Mouse (Mus musculus) myocyte (in vitro differentiated cells): ENCODE measurements around the gene Hnrnph1. TPM values are rescaled to one million over a fixed set of nuclear protein-coding genes. Genes with fewer than 3 reads are reported as not detected.

Experiments used
- H3K27me3 ChIP-seq: one replicate; pipeline ENCODE4 v1.6.1; 2011; ENCODE audit not compliant: control insufficient read depth, insufficient read depth, insufficient read length
- H3K36me3 ChIP-seq: one replicate; pipeline ENCODE4 v1.6.1; 2011; ENCODE audit not compliant: control insufficient read depth, insufficient read depth
- H3K4me2 ChIP-seq: one replicate; pipeline ENCODE4 v1.6.1; 2011; ENCODE audit warnings: low read depth, control low read depth
- H3K4me3 ChIP-seq: one replicate; pipeline ENCODE4 v1.5.1; 2011; ENCODE audit warnings: mild to moderate bottlenecking, control low read depth, moderate library complexity
- H3K79me2 ChIP-seq: one replicate; pipeline ENCODE4 v1.6.1; 2011; ENCODE audit not compliant: control insufficient read depth, insufficient read depth
- H3ac ChIP-seq: one replicate; pipeline ENCODE4 v1.6.1; 2011; ENCODE audit not compliant: control insufficient read depth, insufficient read length
- CEBPB ChIP-seq: IDR thresholded peaks from 2 replicates; pipeline ENCODE4 v1.6.1; 2011; ENCODE audit warnings: mild to moderate bottlenecking, moderate library complexity; ENCODE audit not compliant: poor library complexity, insufficient read depth, severe bottlenecking
- E2F4 ChIP-seq: IDR thresholded peaks from one replicate; pipeline ENCODE4 v1.6.1; 2011; ENCODE audit warnings: mild to moderate bottlenecking, control low read depth, moderate library complexity; ENCODE audit not compliant: insufficient read depth
- MAX ChIP-seq: IDR thresholded peaks from one replicate; pipeline ENCODE4 v1.6.1; 2011; ENCODE audit warnings: low read depth, mild to moderate bottlenecking, control low read depth
- MYOD1 ChIP-seq, 3 experiments: IDR thresholded peaks; one replicate each; pipeline ENCODE4 v1.6.1; 2011; ENCODE audit warnings: control low read depth in 2 of 3, low read depth in 2 of 3, mild to moderate bottlenecking in 2 of 3, moderate library complexity in 1 of 3; ENCODE audit not compliant: insufficient read length in 2 of 3, control insufficient read depth in 1 of 3
- POLR2A ChIP-seq: IDR thresholded peaks from one replicate; pipeline ENCODE4 v1.6.1; 2011; ENCODE audit warnings: low read depth, mild to moderate bottlenecking, control low read depth, moderate library complexity; ENCODE audit not compliant: insufficient read length
- POLR2AphosphoS2 ChIP-seq: IDR thresholded peaks from one replicate; pipeline ENCODE4 v1.6.1; 2011; ENCODE audit warnings: low read depth, control low read depth; ENCODE audit not compliant: insufficient read length
- REST ChIP-seq: IDR thresholded peaks from one replicate; pipeline ENCODE4 v1.6.1; 2011; ENCODE audit warnings: mild to moderate bottlenecking, control low read depth, moderate library complexity; ENCODE audit not compliant: insufficient read depth, insufficient read length
- TCF12 ChIP-seq: IDR thresholded peaks from one replicate; pipeline ENCODE4 v1.6.1; 2011; ENCODE audit warnings: mild to moderate bottlenecking, control low read depth; ENCODE audit not compliant: poor library complexity, insufficient read depth, severe bottlenecking
- TCF3 ChIP-seq: IDR thresholded peaks from one replicate; pipeline ENCODE4 v1.6.1; 2011; ENCODE audit warnings: low read depth, control low read depth; ENCODE audit not compliant: insufficient read length
- USF1 ChIP-seq: IDR thresholded peaks from one replicate; pipeline ENCODE4 v1.6.1; 2011; ENCODE audit warnings: low read depth, mild to moderate bottlenecking, control low read depth, moderate library complexity
- polyA plus RNA-seq: library from polyadenylated mRNA; unstranded; fragments of >200 nt; fragmentation: generic; extraction: Trizol; gene quantifications from one replicate; pipeline ENCODE4 v1.2.1, GENCODE M21; 2012; ENCODE audit warnings: missing spikeins

The Hnrnph1 gene
- polyA plus RNA-seq, 1 experiment: 54.5 TPM

DNA sequence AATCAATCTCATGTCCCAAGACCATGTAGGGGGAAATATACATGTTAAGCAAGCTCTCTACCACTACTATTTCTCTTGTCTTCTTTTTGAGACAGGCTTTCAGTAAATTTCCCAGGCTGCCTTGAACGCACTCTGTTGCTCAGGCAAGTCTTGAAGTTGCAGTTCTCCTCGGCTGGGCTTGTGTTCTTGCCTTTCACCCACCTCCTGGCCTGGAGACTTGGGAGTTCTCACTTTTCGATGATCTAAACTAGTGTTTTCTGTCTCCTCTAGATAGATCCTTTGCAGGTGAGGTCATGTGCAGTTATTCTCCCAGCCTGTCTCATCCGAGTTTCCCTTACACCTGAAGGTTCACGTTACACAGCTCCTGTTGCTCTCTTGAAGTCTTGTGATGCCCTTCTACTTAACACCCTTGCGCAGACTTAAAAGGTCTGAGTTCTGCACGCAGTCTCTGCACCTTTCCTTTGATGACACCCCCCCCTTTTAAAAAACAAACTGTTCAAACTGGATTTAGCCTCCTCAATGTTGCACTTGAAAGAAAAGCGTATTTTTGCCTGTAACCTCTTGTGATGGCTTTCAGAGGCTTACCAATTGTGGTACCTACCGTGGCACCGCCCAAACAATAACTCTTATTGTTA is 517 bp upstream of the Hnrnph1 start:
- Histone ChIP-seq H3K79me2 (peaks cover 34% of the 10 kb centered on the region), H3K4me3 (peak overlapping the region; percentile 86), H3ac (peak overlapping the region; percentile 72), H3K4me2 (peak overlapping the region; percentile 98), H3K36me3 (peaks cover 22% of the 10 kb centered on the region), H3K27me3 (no peaks in the 10 kb centered on the region)
- TF ChIP-seq E2F4 (no peak), TCF12 (no peak), CEBPB (no peak), TCF3 (no peak), POLR2A (no peak), MAX (no peak)

DNA sequence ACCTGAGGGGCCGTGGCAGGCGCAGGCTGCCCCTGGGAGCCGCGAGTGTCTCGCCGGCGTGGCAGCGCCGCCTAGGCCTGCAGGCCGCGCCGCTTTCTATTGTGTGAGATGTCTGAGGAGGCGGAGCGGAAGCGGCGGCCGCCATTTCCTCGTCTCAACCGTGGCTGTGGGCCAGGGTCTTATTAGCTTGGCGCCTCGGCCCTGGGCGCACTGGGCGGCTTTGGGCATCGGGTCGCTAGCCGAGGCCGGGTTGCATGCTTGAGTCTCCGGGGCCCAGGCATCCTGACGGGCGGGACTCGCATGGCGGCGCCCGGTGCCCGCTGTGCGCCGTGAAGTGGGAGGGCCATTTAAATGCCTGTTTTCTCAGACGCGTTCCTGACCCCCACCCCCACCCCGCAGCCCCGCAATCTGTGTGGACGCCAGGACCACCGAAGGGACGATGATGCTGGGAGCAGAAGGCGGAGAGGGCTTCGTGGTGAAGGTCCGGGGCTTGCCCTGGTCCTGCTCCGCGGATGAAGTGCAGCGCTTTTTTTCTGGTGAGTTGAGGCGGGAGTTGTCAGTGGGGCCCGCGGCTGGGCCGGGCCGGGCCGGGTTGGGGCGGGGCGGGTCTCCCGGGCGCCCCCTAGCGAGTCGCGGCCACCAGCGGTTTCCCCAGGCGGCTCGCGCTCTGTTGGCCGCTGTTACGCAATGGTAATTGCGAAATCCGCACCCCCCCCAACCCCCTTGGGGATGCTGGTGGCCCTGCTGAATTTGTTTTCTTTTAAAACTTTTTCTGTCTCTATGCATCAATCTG is 1.3 kb downstream of the Hnrnph1 start:
- Histone ChIP-seq H3K36me3 (peaks cover 39% of the 10 kb centered on the region), H3ac (peak overlapping the region; percentile 72), H3K79me2 (peaks cover 50% of the 10 kb centered on the region), H3K27me3 (no peaks in the 10 kb centered on the region), H3K4me2 (peak overlapping the region; percentile 95), H3K4me3 (peak overlapping the region; percentile 86)
- TF ChIP-seq POLR2A: peak; percentile 46
- peak in 1 of 3 experiments; percentile 18 for TF ChIP-seq MYOD1 (IDR thresholded peaks at IDR 0.05; ENCODE audit: control insufficient read depth in 1 of 3, insufficient read length in 2 of 3, low read depth in 2 of 3)
- peak; percentile 100 for TF ChIP-seq CEBPB
- TF ChIP-seq POLR2AphosphoS2: peak; percentile 82
- peak; percentile 23 for TF ChIP-seq E2F4
- TF ChIP-seq REST: no peak
- TF ChIP-seq MAX: no peak

DNA sequence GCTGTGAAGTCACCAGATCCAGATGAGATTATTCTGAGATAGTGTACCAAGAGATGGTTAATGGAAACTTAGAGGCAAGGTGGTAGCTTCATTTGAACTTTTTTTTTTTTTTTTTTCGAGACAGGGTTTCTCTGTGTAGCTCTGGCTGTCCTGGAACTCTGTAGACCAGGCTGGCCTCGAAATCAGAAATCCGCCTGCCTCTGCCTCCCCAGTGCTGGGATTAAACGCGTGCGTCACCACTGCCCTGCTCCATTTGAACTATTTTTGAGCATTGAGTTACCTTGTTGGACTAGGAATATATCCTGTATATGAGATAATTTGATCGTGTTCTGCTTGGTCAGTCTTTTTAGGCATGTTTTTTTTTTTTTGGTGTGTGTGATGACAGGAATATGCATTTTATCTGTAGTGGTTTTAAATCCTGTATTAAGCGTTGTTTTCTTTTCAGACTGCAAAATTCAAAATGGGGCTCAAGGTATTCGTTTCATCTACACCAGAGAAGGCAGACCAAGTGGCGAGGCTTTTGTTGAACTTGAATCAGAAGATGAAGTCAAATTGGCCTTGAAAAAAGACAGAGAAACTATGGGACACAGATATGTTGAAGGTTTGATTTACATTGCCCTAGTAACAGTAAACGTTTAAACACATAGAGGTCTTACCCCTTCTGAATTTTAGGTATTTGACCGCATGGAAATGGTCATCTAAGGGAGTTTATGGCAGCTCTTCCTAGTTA is 2.4 kb downstream of the Hnrnph1 start:
- no peak for TF ChIP-seq POLR2AphosphoS2
- Histone ChIP-seq H3K36me3 (peaks cover 50% of the 10 kb centered on the region), H3K27me3 (no peaks in the 10 kb centered on the region), H3ac (no peak overlapping the region), H3K79me2 (peaks cover 54% of the 10 kb centered on the region), H3K4me2 (peak overlapping the region; percentile 95), H3K4me3 (peak overlapping the region; percentile 86)

DNA sequence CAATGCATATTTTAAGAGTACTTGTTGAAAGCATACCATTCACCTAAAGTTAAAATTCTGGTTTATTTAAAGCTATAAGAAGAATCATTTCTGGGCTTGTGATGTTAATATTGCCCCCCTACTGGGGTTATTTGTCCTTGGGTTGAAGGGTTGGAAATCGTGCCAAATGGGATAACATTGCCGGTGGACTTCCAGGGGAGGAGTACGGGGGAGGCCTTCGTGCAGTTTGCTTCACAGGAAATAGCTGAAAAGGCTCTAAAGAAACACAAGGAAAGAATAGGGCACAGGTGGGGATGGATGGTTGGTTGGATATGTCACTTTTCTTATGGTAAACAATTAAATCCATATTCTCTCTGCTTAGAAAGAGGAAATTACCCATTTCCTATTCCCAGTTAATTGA is 4.5 kb downstream of the Hnrnph1 start:
- Histone ChIP-seq H3K4me3 (peak overlapping the region; percentile 86), H3K27me3 (no peaks in the 10 kb centered on the region), H3K36me3 (peaks cover 71% of the 10 kb centered on the region), H3K79me2 (peaks cover 52% of the 10 kb centered on the region), H3K4me2 (peak overlapping the region; percentile 48), H3ac (no peak overlapping the region)
- TF ChIP-seq E2F4: no peak

DNA sequence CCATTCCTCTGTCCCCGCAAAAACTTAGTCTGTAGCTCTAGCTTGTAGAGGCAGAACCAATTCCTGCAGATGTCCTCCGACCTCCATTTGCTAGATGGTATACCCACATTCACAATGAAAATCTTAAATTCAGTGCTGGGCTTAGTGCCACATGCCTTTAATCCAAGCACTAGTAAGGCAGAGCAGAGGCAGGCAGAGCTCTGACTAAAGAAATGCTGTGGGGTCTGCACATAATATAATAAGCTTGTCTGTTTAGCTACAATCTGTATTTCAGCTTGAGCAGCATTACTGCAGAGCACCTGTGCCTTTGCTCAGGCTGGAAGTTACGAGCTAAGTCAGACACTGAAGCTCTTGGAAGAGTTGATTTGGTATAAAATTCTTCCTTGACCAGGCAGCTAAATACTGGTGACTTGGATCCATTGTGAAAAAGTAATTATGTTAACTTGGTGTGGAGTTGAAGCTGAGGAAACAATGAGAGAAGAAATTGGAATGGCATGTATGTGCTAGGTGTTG is 10.4 kb downstream of the Hnrnph1 start:
- no peak overlapping the region for H3ac ChIP-seq
- peak; percentile 45 for TF ChIP-seq POLR2AphosphoS2
- TF ChIP-seq TCF3: no peak
- no peak for TF ChIP-seq USF1
- H3K27me3 ChIP-seq: no peaks in the 10 kb centered on the region

DNA sequence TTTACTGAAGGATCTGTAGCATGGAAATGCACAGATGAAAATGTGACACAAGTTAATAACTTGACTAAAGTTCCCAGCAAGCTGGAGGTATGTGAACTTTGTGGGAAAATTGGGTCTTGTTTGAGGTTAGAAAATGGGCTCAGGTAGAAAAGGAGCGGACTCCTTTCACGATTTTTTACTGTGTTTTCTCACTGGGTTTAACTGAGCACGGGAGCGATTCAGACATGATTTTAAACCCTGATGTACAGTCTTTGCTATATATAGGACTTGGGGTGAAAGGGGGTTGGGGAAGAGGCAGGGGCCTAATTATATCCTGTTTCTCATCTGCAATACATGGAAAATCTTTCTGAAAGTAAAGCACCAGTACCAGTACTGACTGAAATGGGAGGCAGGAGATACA is 10.9 kb downstream of the Hnrnph1 start:
- TF ChIP-seq POLR2A (no peak), E2F4 (no peak), MYOD1 (IDR thresholded peaks at IDR 0.05; ENCODE audit: control insufficient read depth in 1 of 3, insufficient read length in 2 of 3, low read depth in 2 of 3) (no peak)
- Histone ChIP-seq H3K4me3 (no peak overlapping the region), H3K4me2 (no peak overlapping the region), H3K79me2 (peaks cover 6% of the 10 kb centered on the region), H3K27me3 (no peaks in the 10 kb centered on the region), H3K36me3 (peaks cover 67% of the 10 kb centered on the region), H3ac (no peak overlapping the region)

More for the DNA sequence above, 10.4 kb downstream of the Hnrnph1 start:
- Histone ChIP-seq H3K36me3 (peaks cover 71% of the 10 kb centered on the region), H3K79me2 (peaks cover 11% of the 10 kb centered on the region), H3K4me3 (no peak overlapping the region), H3K4me2 (no peak overlapping the region)
